Mouse (Mus musculus) testis, adult 2 months (tissue): Measurements from ENCODE around the gene Etnk1.

ENCODE experiments used
- CTCF ChIP-seq: fragments of 200-500 bp; IDR thresholded peaks from 2 replicates; pipeline ENCODE4 v1.5.1; 2012; ENCODE audit warnings: low read depth, mild to moderate bottlenecking, inconsistent platforms, low read length, moderate library complexity; ENCODE audit not compliant: control insufficient read depth, insufficient read depth, insufficient replicate concordance
- POLR2A ChIP-seq: fragments of 200-500 bp; IDR thresholded peaks from 2 replicates; pipeline ENCODE4 v1.6.1; 2012; ENCODE audit warnings: low read depth, mild to moderate bottlenecking, inconsistent platforms, low read length, moderate library complexity; ENCODE audit not compliant: control insufficient read depth

DNA sequence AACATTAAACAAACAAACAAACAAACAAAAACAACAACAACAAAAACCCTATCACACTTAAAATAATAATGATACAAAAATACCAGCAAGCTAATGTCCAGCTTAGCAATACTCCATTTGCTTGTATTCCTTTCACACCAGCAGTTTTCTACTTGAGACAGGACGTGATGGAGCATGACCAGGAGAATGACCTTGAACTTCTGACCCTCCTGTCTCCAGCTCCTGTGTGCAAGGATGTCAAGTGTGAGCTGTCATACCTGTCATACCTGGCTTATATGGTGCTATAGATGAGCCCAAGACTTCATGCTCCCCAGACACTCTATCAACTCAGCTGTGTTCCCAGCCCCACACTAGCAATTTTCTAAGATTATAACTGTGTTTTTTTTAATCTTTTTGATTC is 11.0 kb upstream of the Etnk1 start:
- TF ChIP-seq CTCF, result no peak
- no peak for TF ChIP-seq POLR2A
